Mouse (Mus musculus): ENCODE results near the gene Hemk1. TPM values are rescaled to one million over a fixed set of nuclear protein-coding genes. Genes with fewer than 3 reads are reported as not detected.

The Hemk1 gene
- total RNA-seq (2021): 10 to 100 TPM; 18.6 to 21.5 TPM
- long read RNA-seq, experiment 1, partial matches to known transcripts: 1 of 13 reads
- long read RNA-seq, experiment 1, other reads (novel, unspliced or antisense): 9 of 13 reads
- long read RNA-seq, experiment 2, partial matches to known transcripts: 0 of 8 reads
- long read RNA-seq, experiment 2, other reads (novel, unspliced or antisense): 7 of 8 reads

GRCm38 (mm10) chr9:107338172-107338883 is at the start of gene Hemk1:
TSS of gene Hemk1 (minus strand) at chr9:107338350.
- H3K4me3 ChIP-seq: peak within 1 kb of the TSS; percentile 75
- peak; percentile 74 to 79 for DNase-seq (ENCODE audit: extremely low spot score in 1 of 2, low spot score in 2 of 2)
- TF ChIP-seq CTCF (IDR thresholded peaks at IDR 0.05): no peak; the same call in 1 of the 2 replicates
- intact Hi-C loops (cut with DNase I): loop anchor here (5.0 kb wide), 2 partner anchors 101 to 446 kb away; partner anchors contain the start of gene Manf
- H3K27ac ChIP-seq: peak within 1 kb of the TSS; percentile 89

- intact Hi-C loops (cut with DNase I): no loop called here
- Histone ChIP-seq H3K4me3 (no peak overlapping the region), H3K27ac (no peak overlapping the region)
- no peak for TF ChIP-seq CTCF (IDR thresholded peaks at IDR 0.05)
- no peak for DNase-seq (ENCODE audit: extremely low spot score in 1 of 2, low spot score in 2 of 2)
These were observed 49.6 kb upstream of the Hemk1 start for GRCm38 (mm10) chr9:107387708-107388107.

GRCm38 (mm10) chr9:107386722-107387121 is 48.6 kb upstream of the Hemk1 start:
- intact Hi-C loops (cut with DNase I): no loop called here
- DNase-seq (ENCODE audit: extremely low spot score in 1 of 2, low spot score in 2 of 2): no peak
- Histone ChIP-seq H3K4me3 (no peak overlapping the region), H3K27ac (no peak overlapping the region)
- peak; percentile 54 for TF ChIP-seq CTCF (IDR thresholded peaks at IDR 0.05)

- no peak for TF ChIP-seq CTCF (IDR thresholded peaks at IDR 0.05)
- H3K27ac ChIP-seq: no peak overlapping the region
- no peak for DNase-seq (ENCODE audit: extremely low spot score in 1 of 2, low spot score in 2 of 2)
- H3K4me3 ChIP-seq: no peak overlapping the region
- intact Hi-C loops (cut with DNase I): no loop called here
These were observed 46.2 kb upstream of the Hemk1 start for GRCm38 (mm10) chr9:107384396-107384795.

- Histone ChIP-seq H3K4me3 (no peak overlapping the region), H3K27ac (no peak overlapping the region)
- no peak for DNase-seq (ENCODE audit: extremely low spot score in 1 of 2, low spot score in 2 of 2)
- TF ChIP-seq CTCF (IDR thresholded peaks at IDR 0.05): no peak
- intact Hi-C loops (cut with DNase I): no loop called here
These were observed 43.6 kb upstream of the Hemk1 start for GRCm38 (mm10) chr9:107381723-107382122.

GRCm38 (mm10) chr9:107377961-107378512 is 39.9 kb upstream of the Hemk1 start:
- TF ChIP-seq CTCF (IDR thresholded peaks at IDR 0.05): no peak; the same call in none of the 2 replicates
- peak overlapping the region; percentile 42 for H3K4me3 ChIP-seq
- H3K27ac ChIP-seq: no peak overlapping the region
- peak; percentile 22 to 33 for DNase-seq (ENCODE audit: extremely low spot score in 1 of 2, low spot score in 2 of 2)
- intact Hi-C loops (cut with DNase I): no loop called here

GRCm38 (mm10) chr9:107375451-107375850 is 37.3 kb upstream of the Hemk1 start:
- Histone ChIP-seq H3K27ac (no peak overlapping the region), H3K4me3 (no peak overlapping the region)
- intact Hi-C loops (cut with DNase I): no loop called here
- no peak for TF ChIP-seq CTCF (IDR thresholded peaks at IDR 0.05)
- DNase-seq (ENCODE audit: extremely low spot score in 1 of 2, low spot score in 2 of 2): no peak

- H3K4me3 ChIP-seq: no peak overlapping the region
- intact Hi-C loops (cut with DNase I): no loop called here
- DNase-seq (ENCODE audit: extremely low spot score in 1 of 2, low spot score in 2 of 2): no peak
- H3K27ac ChIP-seq: no peak overlapping the region
- peak; percentile 23 for TF ChIP-seq CTCF (IDR thresholded peaks at IDR 0.05)
These were observed 36.5 kb upstream of the Hemk1 start for GRCm38 (mm10) chr9:107374623-107375022.

- intact Hi-C loops (cut with DNase I): no loop called here
- Histone ChIP-seq H3K27ac (no peak overlapping the region), H3K4me3 (no peak overlapping the region)
- DNase-seq (ENCODE audit: extremely low spot score in 1 of 2, low spot score in 2 of 2): no peak
- no peak for TF ChIP-seq CTCF (IDR thresholded peaks at IDR 0.05)
These were observed 34.3 kb upstream of the Hemk1 start for GRCm38 (mm10) chr9:107372441-107372840.

- TF ChIP-seq CTCF (IDR thresholded peaks at IDR 0.05): no peak
- no peak for DNase-seq (ENCODE audit: extremely low spot score in 1 of 2, low spot score in 2 of 2)
- H3K27ac ChIP-seq: no peak overlapping the region
- H3K4me3 ChIP-seq: no peak overlapping the region
- intact Hi-C loops (cut with DNase I): no loop called here
These were observed 31.9 kb upstream of the Hemk1 start for GRCm38 (mm10) chr9:107370106-107370463.

GRCm38 (mm10) chr9:107369270-107370105 is 31.3 kb upstream of the Hemk1 start:
- no peak for TF ChIP-seq CTCF (IDR thresholded peaks at IDR 0.05)
- no peak for DNase-seq (ENCODE audit: extremely low spot score in 1 of 2, low spot score in 2 of 2)
- no peak overlapping the region for H3K4me3 ChIP-seq
- intact Hi-C loops (cut with DNase I): no loop called here
- no peak overlapping the region for H3K27ac ChIP-seq

- DNase-seq (ENCODE audit: extremely low spot score in 1 of 2, low spot score in 2 of 2): no peak
- H3K27ac ChIP-seq: no peak overlapping the region
- no peak for TF ChIP-seq CTCF (IDR thresholded peaks at IDR 0.05)
- no peak overlapping the region for H3K4me3 ChIP-seq
- intact Hi-C loops (cut with DNase I): no loop called here
These were observed 30.2 kb upstream of the Hemk1 start for GRCm38 (mm10) chr9:107368302-107368701.

All from left cerebral cortex, adult 2 months (tissue).